ENCODE assay signal across 9 mouse cellular contexts in genomic region chr17:5139553-5139952, GRCm38 (mm10).
DNase-seq lines count a peak whose midpoint lies in the region; ATAC-seq lines count a peak whose summit lies in the region.
"Had no signal": no experiment of that assay in that cellular context is flagged by ENCODE, and none has a peak within 500 bp of the region (broad histone marks: within the 10 kb centered on the region; RNA-seq: fewer than 3 reads in every experiment).

No protein-coding gene starts in this region.

- H3K9me3 ChIP-seq in heart, embryonic 13.5 days = no peaks in the 10 kb centered on the region
- no peaks in the 10 kb centered on the region for H3K9me3 ChIP-seq in forebrain, embryonic 16.5 days (ENCODE audit: control insufficient read depth, low read length)

- no peak overlapping the region for H3K9ac ChIP-seq in heart, embryonic 13.5 days
- H3K9ac ChIP-seq in forebrain, embryonic 16.5 days (replicated peaks; ENCODE audit: low read depth, low read length) = no peak overlapping the region

- ATAC-seq in heart, embryonic 13.5 days (ENCODE audit: extremely low read depth, insufficient number of reproducible peaks, low FRiP score, low TSS enrichment) = no peak
- ATAC-seq in forebrain, embryonic 16.5 days = peak; percentile 19

- no peaks in the 10 kb centered on the region for H3K36me3 ChIP-seq in heart, embryonic 13.5 days
- no peaks in the 10 kb centered on the region for H3K36me3 ChIP-seq in forebrain, embryonic 16.5 days (ENCODE audit: control insufficient read depth, insufficient read depth)

- H3K27me3 ChIP-seq in heart, embryonic 13.5 days (replicated peaks) = no peaks in the 10 kb centered on the region
- H3K27me3 ChIP-seq in forebrain, embryonic 16.5 days (replicated peaks; ENCODE audit: control insufficient read depth, insufficient read depth, low read length) = no peaks in the 10 kb centered on the region

- peak overlapping the region; percentile 28; the same call in 1 of the 2 replicates for H3K27ac ChIP-seq in heart, embryonic 13.5 days (replicated peaks)
- peak overlapping the region; percentile 81 for H3K27ac ChIP-seq in forebrain, embryonic 16.5 days (ENCODE audit: low read length)

- DNase-seq in heart, adult 8-10 months (ENCODE audit: low spot score) = no peak
- DNase-seq in A20 (ENCODE audit: low read depth, low spot score) = peak; percentile 74
- DNase-seq in mesoderm, embryonic 11.5 days (ENCODE audit: low read depth, low spot score) = peak; percentile 10
- DNase-seq in adrenal gland, postnatal 10 days = no peak
- no peak for DNase-seq in urinary bladder, postnatal 10 days (ENCODE audit: low spot score)
- DNase-seq in cerebellum, adult 9-11 months = no peak

- peaks cover 27% of the 10 kb centered on the region for H3K4me1 ChIP-seq in heart, embryonic 13.5 days
- H3K4me1 ChIP-seq in forebrain, embryonic 16.5 days (replicated peaks; ENCODE audit: control insufficient read depth, insufficient read depth, low read length) = peaks cover 32% of the 10 kb centered on the region

- no peak overlapping the region for H3K4me3 ChIP-seq in heart, embryonic 13.5 days
- H3K4me3 ChIP-seq in forebrain, embryonic 16.5 days (replicated peaks; ENCODE audit: low read length) = no peak overlapping the region
- H3K4me3 ChIP-seq: erythroblast, embryonic 14.5 days had no signal

- H3K4me2 ChIP-seq in heart, embryonic 13.5 days = no peak overlapping the region
- peak overlapping the region; percentile 15; the same call in 1 of the 2 replicates for H3K4me2 ChIP-seq in forebrain, embryonic 16.5 days (ENCODE audit: low read length)

- WGBS in heart, embryonic 13.5 days = 57% methylated on average over 8 of the region's 8 CpGs
- 27% methylated on average over 8 of the region's 8 CpGs for WGBS in forebrain, embryonic 16.5 days

Comparison
In these comparisons a context has a peak if more than half of its experiments do, and no peak if none do; other contexts are left out.
1. DNase-seq: peak in A20 (single experiment) and mesoderm, embryonic 11.5 days (single experiment); none in heart, adult 8-10 months (single experiment), adrenal gland, postnatal 10 days (single experiment), urinary bladder, postnatal 10 days (single experiment) and cerebellum, adult 9-11 months (single experiment).